Mouse (Mus musculus): Measurements from ENCODE around the gene Gadl1. TPM values are rescaled to one million over a fixed set of nuclear protein-coding genes. Genes with fewer than 3 reads are reported as not detected.

Gene Gadl1
- polyA plus RNA-seq, 1 experiment from 2014 or later: 1.1 TPM

GRCm38 (mm10) chr9:115934288-115934687 is 25.0 kb downstream of the Gadl1 start:
- Histone ChIP-seq H3K27me3 (ENCODE audit: control insufficient read depth, insufficient read depth, low read length) (no peaks in the 10 kb centered on the region), H3K9me3 (ENCODE audit: control insufficient read depth, low read length) (no peaks in the 10 kb centered on the region), H3K4me3 (ENCODE audit: control insufficient read depth in 1 of 2, insufficient read depth in 1 of 2, low read depth in 1 of 2, low read length in 2 of 2) (no peak overlapping the region), H3K36me3 (ENCODE audit: control insufficient read depth, insufficient read depth, low read length) (no peaks in the 10 kb centered on the region), H3K4me1 (ENCODE audit: control insufficient read depth in 2 of 2, insufficient read depth in 2 of 2, low read length in 2 of 2) (peaks cover 13 to 17% of the 10 kb centered on the region in 2 experiments), H3K9ac (ENCODE audit: low read length) (no peak overlapping the region), H3K4me2 (ENCODE audit: low read length) (no peak overlapping the region), H3K27ac (replicated peaks in 1 of 2; ENCODE audit: control insufficient read depth in 1 of 2, insufficient read depth in 1 of 2, low read depth in 2 of 2, low read length in 2 of 2) (0 out of 4 replicates have a peak overlapping the region, but pooled peaks have one; percentile 17 to 33)
- WGBS: 59% methylated on average over 11 of the region's 11 CpGs
- ATAC-seq (ENCODE audit: insufficient number of reproducible peaks, insufficient read depth, low FRiP score, low read depth): no peak

DNA sequence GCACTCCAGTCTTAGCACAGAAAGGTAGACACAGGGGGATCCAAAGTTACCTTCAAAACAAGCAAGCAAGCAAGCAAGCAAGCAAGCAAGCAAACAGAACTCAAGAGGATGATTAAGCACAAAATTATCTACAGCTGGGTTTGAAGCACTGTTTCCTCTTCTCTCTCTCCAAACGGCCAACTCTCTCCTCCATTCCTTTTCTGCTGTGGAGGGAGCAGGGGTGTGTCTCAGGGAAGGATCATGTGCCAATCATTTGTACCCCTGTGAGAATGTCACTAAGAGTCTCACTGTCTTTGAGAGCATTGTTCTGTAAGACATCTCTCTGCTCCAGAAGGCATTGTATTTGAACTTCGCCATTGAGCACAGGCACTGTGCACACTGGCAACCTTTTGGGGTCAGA is 27.1 kb downstream of the Gadl1 start:
- ATAC-seq (ENCODE audit: insufficient number of reproducible peaks, insufficient read depth, low FRiP score, low read depth): no peak
- no peaks in the 10 kb centered on the region for H3K27me3 ChIP-seq (ENCODE audit: control insufficient read depth, insufficient read depth, low read length)
- H3K9me3 ChIP-seq (ENCODE audit: control insufficient read depth, low read length): no peaks in the 10 kb centered on the region
- WGBS: 52% methylated on average over 2 of the region's 2 CpGs
- H3K27ac ChIP-seq (replicated peaks in 1 of 2; ENCODE audit: control insufficient read depth in 1 of 2, insufficient read depth in 1 of 2, low read depth in 2 of 2, low read length in 2 of 2): no peak overlapping the region
- no peaks in the 10 kb centered on the region for H3K36me3 ChIP-seq (ENCODE audit: control insufficient read depth, insufficient read depth, low read length)
- H3K4me3 ChIP-seq (ENCODE audit: control insufficient read depth in 1 of 2, insufficient read depth in 1 of 2, low read depth in 1 of 2, low read length in 2 of 2): no peak overlapping the region
- H3K4me2 ChIP-seq (ENCODE audit: low read length): no peak overlapping the region
- peaks cover 13 to 15% of the 10 kb centered on the region in 2 experiments for H3K4me1 ChIP-seq (ENCODE audit: control insufficient read depth in 2 of 2, insufficient read depth in 2 of 2, low read length in 2 of 2)
- no peak overlapping the region for H3K9ac ChIP-seq (ENCODE audit: low read length)

DNA sequence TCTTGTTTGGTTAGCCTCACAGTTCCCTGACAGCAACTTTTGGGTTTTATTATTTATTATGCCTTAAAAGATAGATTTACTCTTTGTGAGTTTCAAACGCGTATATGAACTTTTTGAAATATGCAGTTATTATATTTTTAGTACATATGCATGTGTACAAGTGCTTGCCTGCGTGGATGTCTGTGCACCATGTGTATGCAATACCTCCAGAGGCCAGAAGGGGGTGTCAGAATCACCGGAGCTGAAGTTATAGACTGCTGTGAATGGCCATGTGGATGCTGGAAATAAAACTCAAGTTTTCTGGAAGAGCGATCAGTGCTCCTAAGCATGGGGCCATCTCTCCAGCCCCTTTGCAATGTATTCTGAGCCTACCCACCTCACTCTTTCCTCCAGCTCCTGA is 28.7 kb downstream of the Gadl1 start:
- ATAC-seq (ENCODE audit: insufficient number of reproducible peaks, insufficient read depth, low FRiP score, low read depth): no peak
- Histone ChIP-seq H3K9ac (ENCODE audit: low read length) (no peak overlapping the region), H3K4me1 (ENCODE audit: control insufficient read depth in 2 of 2, insufficient read depth in 2 of 2, low read length in 2 of 2) (peaks cover 12 to 19% of the 10 kb centered on the region in 2 experiments; a peak in 3 of 4 replicates), H3K9me3 (ENCODE audit: control insufficient read depth, low read length) (no peaks in the 10 kb centered on the region), H3K36me3 (ENCODE audit: control insufficient read depth, insufficient read depth, low read length) (no peaks in the 10 kb centered on the region), H3K4me3 (ENCODE audit: control insufficient read depth in 1 of 2, insufficient read depth in 1 of 2, low read depth in 1 of 2, low read length in 2 of 2) (no peak overlapping the region), H3K4me2 (ENCODE audit: low read length) (no peak overlapping the region), H3K27me3 (ENCODE audit: control insufficient read depth, insufficient read depth, low read length) (no peaks in the 10 kb centered on the region), H3K27ac (replicated peaks in 1 of 2; ENCODE audit: control insufficient read depth in 1 of 2, insufficient read depth in 1 of 2, low read depth in 2 of 2, low read length in 2 of 2) (no peak overlapping the region)
- WGBS: 92% methylated on average over 5 of the region's 5 CpGs

GRCm38 (mm10) chr9:115939420-115939819 is 30.2 kb downstream of the Gadl1 start:
- peaks cover 6 to 13% of the 10 kb centered on the region in 2 experiments for H3K4me1 ChIP-seq (ENCODE audit: control insufficient read depth in 2 of 2, insufficient read depth in 2 of 2, low read length in 2 of 2)
- no peak for ATAC-seq (ENCODE audit: insufficient number of reproducible peaks, insufficient read depth, low FRiP score, low read depth)
- no peaks in the 10 kb centered on the region for H3K9me3 ChIP-seq (ENCODE audit: control insufficient read depth, low read length)
- no peaks in the 10 kb centered on the region for H3K36me3 ChIP-seq (ENCODE audit: control insufficient read depth, insufficient read depth, low read length)
- no peak overlapping the region for H3K9ac ChIP-seq (ENCODE audit: low read length)
- no peak overlapping the region for H3K4me2 ChIP-seq (ENCODE audit: low read length)
- 69% methylated on average over 3 of the region's 3 CpGs for WGBS
- no peak overlapping the region for H3K4me3 ChIP-seq (ENCODE audit: control insufficient read depth in 1 of 2, insufficient read depth in 1 of 2, low read depth in 1 of 2, low read length in 2 of 2)
- no peak overlapping the region for H3K27ac ChIP-seq (replicated peaks in 1 of 2; ENCODE audit: control insufficient read depth in 1 of 2, insufficient read depth in 1 of 2, low read depth in 2 of 2, low read length in 2 of 2)
- H3K27me3 ChIP-seq (ENCODE audit: control insufficient read depth, insufficient read depth, low read length): no peaks in the 10 kb centered on the region

GRCm38 (mm10) chr9:115941171-115941570 is 31.9 kb downstream of the Gadl1 start:
- no peak overlapping the region for H3K4me2 ChIP-seq (ENCODE audit: low read length)
- H3K36me3 ChIP-seq (ENCODE audit: control insufficient read depth, insufficient read depth, low read length): no peaks in the 10 kb centered on the region
- peaks cover 5 to 11% of the 10 kb centered on the region in 2 experiments; a peak in 3 of 4 replicates for H3K4me1 ChIP-seq (ENCODE audit: control insufficient read depth in 2 of 2, insufficient read depth in 2 of 2, low read length in 2 of 2)
- no peak overlapping the region for H3K27ac ChIP-seq (replicated peaks in 1 of 2; ENCODE audit: control insufficient read depth in 1 of 2, insufficient read depth in 1 of 2, low read depth in 2 of 2, low read length in 2 of 2)
- H3K27me3 ChIP-seq (ENCODE audit: control insufficient read depth, insufficient read depth, low read length): no peaks in the 10 kb centered on the region
- no peak for ATAC-seq (ENCODE audit: insufficient number of reproducible peaks, insufficient read depth, low FRiP score, low read depth)
- no peaks in the 10 kb centered on the region for H3K9me3 ChIP-seq (ENCODE audit: control insufficient read depth, low read length)
- H3K4me3 ChIP-seq (ENCODE audit: control insufficient read depth in 1 of 2, insufficient read depth in 1 of 2, low read depth in 1 of 2, low read length in 2 of 2): no peak overlapping the region
- no peak overlapping the region for H3K9ac ChIP-seq (ENCODE audit: low read length)
- WGBS: 42% methylated on average over 8 of the region's 8 CpGs

- no peak overlapping the region for H3K9ac ChIP-seq (ENCODE audit: low read length)
Measured at GRCm38 (mm10) chr9:115942486-115942885, 33.2 kb downstream of the Gadl1 start.

DNA sequence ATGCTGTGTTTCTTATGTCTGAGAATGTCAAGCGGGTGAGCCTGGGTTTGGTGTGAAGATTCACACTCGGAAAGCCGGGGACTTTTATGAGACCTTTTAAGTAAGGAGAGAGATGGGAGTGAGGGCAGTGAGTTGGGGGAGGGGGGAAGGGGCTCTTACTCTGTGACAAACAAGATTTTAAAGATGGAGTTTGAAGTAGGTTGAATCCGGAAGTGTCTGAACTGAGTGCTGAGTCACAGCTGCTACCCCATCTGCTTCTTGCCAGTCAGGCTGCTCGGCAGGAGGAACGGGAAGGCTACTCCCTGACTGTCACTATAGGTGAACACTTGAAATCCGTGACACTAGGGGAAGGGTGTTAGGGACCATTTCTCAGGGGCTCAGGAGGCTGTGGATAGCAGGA is 33.7 kb downstream of the Gadl1 start:
- no peak overlapping the region for H3K9ac ChIP-seq (ENCODE audit: low read length)
- H3K36me3 ChIP-seq (ENCODE audit: control insufficient read depth, insufficient read depth, low read length): no peaks in the 10 kb centered on the region
- peaks cover 5 to 11% of the 10 kb centered on the region in 2 experiments; a peak in 3 of 4 replicates for H3K4me1 ChIP-seq (ENCODE audit: control insufficient read depth in 2 of 2, insufficient read depth in 2 of 2, low read length in 2 of 2)
- H3K27ac ChIP-seq (replicated peaks in 1 of 2; ENCODE audit: control insufficient read depth in 1 of 2, insufficient read depth in 1 of 2, low read depth in 2 of 2, low read length in 2 of 2): no peak overlapping the region
- no peaks in the 10 kb centered on the region for H3K9me3 ChIP-seq (ENCODE audit: control insufficient read depth, low read length)
- H3K4me3 ChIP-seq (ENCODE audit: control insufficient read depth in 1 of 2, insufficient read depth in 1 of 2, low read depth in 1 of 2, low read length in 2 of 2): no peak overlapping the region
- no peak for ATAC-seq (ENCODE audit: insufficient number of reproducible peaks, insufficient read depth, low FRiP score, low read depth)
- no peak overlapping the region for H3K4me2 ChIP-seq (ENCODE audit: low read length)
- no peaks in the 10 kb centered on the region for H3K27me3 ChIP-seq (ENCODE audit: control insufficient read depth, insufficient read depth, low read length)
- WGBS: 32% methylated on average over 7 of the region's 7 CpGs

More at GRCm38 (mm10) chr9:115942486-115942885, 33.2 kb downstream of the Gadl1 start:
- Histone ChIP-seq H3K9me3 (ENCODE audit: control insufficient read depth, low read length) (no peaks in the 10 kb centered on the region), H3K4me3 (ENCODE audit: control insufficient read depth in 1 of 2, insufficient read depth in 1 of 2, low read depth in 1 of 2, low read length in 2 of 2) (no peak overlapping the region), H3K27me3 (ENCODE audit: control insufficient read depth, insufficient read depth, low read length) (no peaks in the 10 kb centered on the region), H3K4me2 (ENCODE audit: low read length) (no peak overlapping the region), H3K36me3 (ENCODE audit: control insufficient read depth, insufficient read depth, low read length) (no peaks in the 10 kb centered on the region), H3K4me1 (ENCODE audit: control insufficient read depth in 2 of 2, insufficient read depth in 2 of 2, low read length in 2 of 2) (peaks cover 5 to 11% of the 10 kb centered on the region in 2 experiments; a peak in 3 of 4 replicates), H3K27ac (replicated peaks in 1 of 2; ENCODE audit: control insufficient read depth in 1 of 2, insufficient read depth in 1 of 2, low read depth in 2 of 2, low read length in 2 of 2) (no peak overlapping the region)
- WGBS: 80% methylated on average over 4 of the region's 4 CpGs
- no peak for ATAC-seq (ENCODE audit: insufficient number of reproducible peaks, insufficient read depth, low FRiP score, low read depth)
